Mouse (Mus musculus): ENCODE measurements around the gene Gm42674.

Gm42674 gene

DNA sequence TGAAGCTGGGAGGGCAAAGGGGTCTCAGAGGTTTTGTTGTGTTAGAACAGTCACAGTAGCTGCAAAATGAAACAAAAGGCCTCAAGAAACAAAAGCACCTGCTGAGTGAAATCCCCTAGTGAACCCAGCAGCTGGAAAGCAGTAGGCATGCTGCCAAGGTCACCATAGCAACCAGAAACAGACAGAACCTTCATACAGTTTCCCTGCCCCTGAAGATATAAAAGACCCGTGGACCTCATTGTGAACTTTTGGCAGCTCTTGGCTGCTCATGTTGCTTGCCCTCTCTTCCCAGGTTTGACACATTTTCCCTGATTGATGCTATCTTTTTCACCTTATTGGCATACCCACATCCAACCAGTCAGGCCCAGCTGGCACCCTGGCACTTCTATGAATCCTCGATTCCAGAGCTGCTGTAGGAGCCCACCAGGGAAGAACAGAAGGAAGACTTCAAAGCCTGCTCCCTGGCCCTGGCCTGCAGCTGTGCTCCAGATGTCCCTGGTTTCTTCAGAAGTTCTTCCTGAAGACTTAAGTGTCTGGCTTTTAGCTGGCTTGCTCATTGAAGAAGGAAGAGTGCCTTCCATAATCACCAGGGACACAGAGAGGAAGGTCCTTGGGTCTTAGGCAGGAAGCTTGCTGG, 21.8 kb downstream of the Gm42674 start:
- no peak for DNase-seq (ENCODE audit: low read depth)

GRCm38 (mm10) chr3:90625496-90625895, 23.8 kb downstream of the Gm42674 start:
- no peak for DNase-seq (ENCODE audit: low read depth)

DNA sequence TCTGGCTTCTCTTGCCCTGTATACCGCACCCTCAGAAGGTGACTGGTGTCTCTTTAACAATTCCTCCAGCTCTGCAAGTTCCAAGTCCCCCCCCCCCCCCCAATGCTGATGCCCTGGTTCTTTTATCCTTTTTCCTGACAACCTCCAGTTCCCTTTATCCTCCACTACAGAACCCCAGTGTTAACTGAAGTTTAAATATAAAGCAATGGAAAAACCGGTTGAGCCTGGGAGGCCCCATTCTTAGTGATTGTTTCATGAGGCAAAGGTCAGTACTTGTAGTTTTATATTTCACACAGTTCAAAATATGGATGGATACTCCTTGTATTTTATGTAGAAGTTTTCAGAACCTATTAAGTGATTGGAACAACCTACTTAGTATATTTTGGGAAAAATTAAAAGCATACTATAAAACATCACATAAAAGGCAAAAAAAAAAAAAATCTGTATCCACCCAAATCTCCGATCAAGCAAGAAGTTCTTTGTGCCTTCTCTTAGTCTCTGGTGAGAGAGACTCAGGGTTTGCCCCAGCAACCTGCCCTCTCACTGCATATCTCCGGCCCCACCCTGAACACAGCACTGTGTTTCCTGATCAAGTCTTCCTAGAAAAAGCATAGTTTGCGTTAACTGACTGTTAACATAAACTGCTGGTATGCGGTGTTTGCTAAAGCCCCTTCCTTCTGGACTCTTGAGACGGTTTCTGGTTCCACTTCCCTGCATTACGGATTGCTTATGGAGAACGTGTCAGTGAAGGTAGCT, 24.7 kb downstream of the Gm42674 start:
- no peak for DNase-seq (ENCODE audit: low read depth)

DNA sequence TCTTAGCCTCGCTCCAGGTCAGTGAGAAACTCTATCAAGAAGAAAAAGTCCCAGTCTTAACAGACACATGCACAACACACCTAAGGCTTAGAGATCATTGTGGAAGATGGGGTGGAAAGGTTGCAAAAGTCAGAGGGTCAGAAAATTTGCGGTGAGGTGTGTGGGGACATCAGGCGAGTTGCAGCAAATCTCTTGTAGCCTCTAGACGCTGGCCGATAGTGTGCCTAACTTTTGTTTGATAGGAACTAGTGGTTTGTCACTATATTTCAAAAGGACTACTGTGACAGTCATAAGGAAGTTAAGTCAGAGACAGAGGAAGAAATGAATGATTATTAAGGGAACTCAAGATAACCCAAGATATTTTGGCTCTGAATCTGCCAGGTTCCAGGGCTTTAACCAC, 25.7 kb downstream of the Gm42674 start:
- no peak for DNase-seq (ENCODE audit: low read depth)

GRCm38 (mm10) chr3:90627807-90628206, 26.1 kb downstream of the Gm42674 start:
- no peak for DNase-seq (ENCODE audit: low read depth)

DNA sequence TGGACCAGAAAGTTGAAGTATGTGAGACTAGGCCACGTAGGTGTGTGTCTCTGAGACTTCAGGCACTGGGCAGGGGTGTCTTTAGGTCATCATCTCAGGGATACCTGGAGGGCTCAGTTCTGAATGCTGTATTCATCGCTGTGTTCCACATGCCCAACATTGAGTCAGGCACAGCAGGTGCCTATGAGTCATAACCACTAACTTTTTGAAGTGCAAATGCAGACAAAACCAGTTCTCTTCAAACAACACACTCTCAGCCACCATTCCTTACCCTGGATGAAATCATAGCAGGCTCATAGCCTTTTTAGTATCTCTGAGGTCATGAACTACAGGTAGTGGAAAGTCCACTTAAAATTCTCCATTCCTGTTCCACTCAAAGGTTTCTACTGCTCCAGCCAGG, 27.6 kb downstream of the Gm42674 start:
- DNase-seq (ENCODE audit: low read depth), result no peak

GRCm38 (mm10) chr3:90631984-90632383, 30.3 kb downstream of the Gm42674 start:
- DNase-seq (ENCODE audit: low read depth), result no peak

GRCm38 (mm10) chr3:90638511-90639275, 37.0 kb downstream of the Gm42674 start:
- DNase-seq (ENCODE audit: low read depth), result no peak

DNA sequence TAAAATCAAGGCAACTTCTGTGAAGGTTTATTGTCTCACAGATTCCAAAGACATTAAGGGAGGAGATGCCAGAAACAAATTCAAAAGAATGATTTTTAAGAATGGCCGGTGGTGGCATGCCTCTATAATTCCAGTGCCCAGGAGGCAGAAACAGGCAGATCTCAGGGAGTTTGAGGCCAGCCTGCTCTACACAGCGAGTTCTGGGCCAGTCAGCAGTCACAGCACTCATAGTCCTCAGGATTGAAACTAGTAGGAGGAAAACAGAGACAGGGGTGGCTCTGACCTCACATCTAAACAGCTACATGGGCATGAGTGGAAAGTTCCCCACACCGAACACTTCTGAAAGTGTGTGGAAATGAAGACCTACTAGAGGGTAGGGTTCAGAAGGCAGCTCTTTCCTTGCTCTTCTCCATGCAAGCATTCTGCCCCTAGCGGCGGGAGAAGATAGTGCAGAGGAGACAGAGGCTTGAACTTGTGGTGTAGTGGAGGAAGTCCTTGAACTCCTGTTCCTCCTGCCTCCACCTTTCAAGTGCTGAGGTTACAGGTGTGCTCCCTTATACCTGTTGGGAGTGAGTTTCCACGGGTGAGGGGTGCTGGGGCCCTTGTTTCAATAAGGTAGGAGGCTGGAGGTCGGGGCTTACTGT, 37.9 kb downstream of the Gm42674 start:
- DNase-seq (ENCODE audit: low read depth), result no peak

GRCm38 (mm10) chr3:90640981-90641380, 39.3 kb downstream of the Gm42674 start:
- no peak for DNase-seq (ENCODE audit: low read depth)

DNA sequence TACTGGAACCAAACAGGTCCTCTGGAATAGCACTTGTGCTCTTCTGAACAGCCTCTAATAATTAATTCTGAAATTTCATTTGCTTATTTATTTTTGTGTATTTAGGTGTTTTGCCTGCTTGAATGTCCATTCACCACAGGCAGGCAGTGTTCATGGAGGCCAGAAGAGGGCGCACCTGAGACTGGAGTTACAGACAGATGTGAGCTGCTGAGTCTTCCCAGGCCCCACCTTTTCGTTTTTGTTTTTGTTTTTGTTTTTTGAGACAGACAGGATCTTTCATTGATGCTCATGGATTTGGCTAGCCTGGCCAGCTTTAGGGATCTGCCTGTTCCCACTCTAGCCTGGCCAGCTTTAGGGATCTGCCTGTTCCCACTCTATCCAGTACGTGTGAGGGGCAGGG, 42.5 kb downstream of the Gm42674 start:
- no peak for DNase-seq (ENCODE audit: low read depth)

DNA sequence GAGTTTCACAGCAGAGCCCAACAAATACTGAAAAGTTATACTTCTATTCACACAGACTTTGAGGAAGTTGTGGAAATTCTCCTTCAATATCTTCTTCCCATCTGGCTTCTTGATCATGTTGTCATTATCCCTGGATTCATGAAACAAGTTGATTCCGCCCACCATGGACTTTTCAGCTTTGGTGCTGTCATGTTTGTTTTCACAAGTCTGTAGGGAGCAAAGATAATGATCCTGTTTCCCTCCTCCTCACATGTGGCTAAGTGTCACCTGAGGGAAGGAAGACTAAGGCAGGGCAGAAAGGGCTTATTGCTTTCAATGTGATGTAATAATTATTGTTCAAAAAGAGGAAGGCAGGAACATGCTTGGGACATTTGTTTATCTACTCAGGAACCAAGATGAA, 45.6 kb downstream of the Gm42674 start:
- DNase-seq (ENCODE audit: low read depth), result no peak

- no peak for DNase-seq (ENCODE audit: low read depth)
Measured at GRCm38 (mm10) chr3:90648981-90649380, 47.3 kb downstream of the Gm42674 start.

GRCm38 (mm10) chr3:90649832-90650231, 48.1 kb downstream of the Gm42674 start:
- DNase-seq (ENCODE audit: low read depth), result no peak

DNA sequence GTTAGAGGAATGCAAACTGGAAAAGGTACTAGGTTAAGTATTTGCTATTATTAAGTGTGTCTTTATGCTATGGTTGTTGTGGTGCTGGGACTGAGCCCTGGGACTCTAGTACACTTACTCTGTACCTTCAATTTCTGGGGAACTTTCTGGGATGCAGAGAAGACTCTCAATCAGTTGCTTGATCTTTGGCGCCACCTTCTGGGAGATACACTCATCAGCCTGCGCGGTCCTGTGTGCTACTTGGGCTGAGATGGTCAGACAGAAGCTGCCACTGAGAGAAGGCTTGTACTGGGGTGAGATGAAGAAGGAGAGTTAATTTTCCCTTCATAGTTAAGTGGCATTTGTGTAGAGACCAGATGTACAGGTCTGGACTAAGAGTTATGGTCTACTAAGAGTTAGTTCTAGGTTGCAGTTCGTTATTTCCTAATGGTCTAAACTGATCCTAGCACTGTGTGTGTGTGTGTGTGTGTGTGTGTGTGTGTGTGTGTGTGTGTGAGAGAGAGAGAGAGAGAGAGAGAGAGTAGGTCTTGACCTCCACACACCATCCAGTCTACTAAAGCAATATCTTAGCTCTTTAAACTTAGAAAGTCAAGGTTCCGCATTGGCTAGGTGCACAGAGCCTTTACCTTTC, 51.3 kb downstream of the Gm42674 start:
- DNase-seq (ENCODE audit: low read depth), result peak; percentile 37

GRCm38 (mm10) chr3:90653717-90654116, 52.0 kb downstream of the Gm42674 start, which contains the start of gene S100a7a:
TSS of gene S100a7a (plus strand) at chr3:90654017.
- DNase-seq (ENCODE audit: low read depth), result no peak
